Mouse (Mus musculus) gastrocnemius, postnatal 25 days (tissue): ENCODE data around the gene Slc1a1. TPM values are rescaled to one million over a fixed set of nuclear protein-coding genes. Genes with fewer than 3 reads are reported as not detected.

Experiments used
- DNase-seq: peaks from one replicate; pipeline ENCODE4 v3.0.0; 2022
- long read RNA-seq, 2 experiments: library from polyadenylated mRNA; stranded (forward); transcript quantifications; one replicate each; pipeline ENCODE4 v2.0.0; 2021
- total RNA-seq, 2 experiments: library from RNA; stranded (reverse); gene quantifications; 1 replicate in 1 of 2; 2 replicates in 1 of 2; pipeline ENCODE4 v1.2.3; 2021

The Slc1a1 gene
- total RNA-seq = 1 to 10 TPM; 1.5 to 3.6 TPM
- long read RNA-seq, experiment 1, partial matches to known transcripts = 0 of 1 reads
- long read RNA-seq, experiment 1, other reads (novel, unspliced or antisense) = 1 of 1 reads
- long read RNA-seq, experiment 2, partial matches to known transcripts = 0 of 1 reads
- long read RNA-seq, experiment 2, other reads (novel, unspliced or antisense) = 0 of 1 reads

GRCm38 (mm10) chr19:28834798-28835499 is at the start of gene Slc1a1:
Gene Slc1a1, plus strand, starts transcription at chr19:28835049.
- DNase-seq = peak; percentile 46

- no peak for DNase-seq
These were observed 44.7 kb upstream of the Slc1a1 start for GRCm38 (mm10) chr19:28790196-28790595.

- no peak for DNase-seq
These were observed 41.5 kb upstream of the Slc1a1 start for GRCm38 (mm10) chr19:28793307-28793706.

GRCm38 (mm10) chr19:28796146-28796848 is 38.6 kb upstream of the Slc1a1 start:
- no peak for DNase-seq

- DNase-seq = no peak
These were observed 37.9 kb upstream of the Slc1a1 start for GRCm38 (mm10) chr19:28796966-28797365.

GRCm38 (mm10) chr19:28797611-28798010 is 37.2 kb upstream of the Slc1a1 start:
- no peak for DNase-seq

DNA sequence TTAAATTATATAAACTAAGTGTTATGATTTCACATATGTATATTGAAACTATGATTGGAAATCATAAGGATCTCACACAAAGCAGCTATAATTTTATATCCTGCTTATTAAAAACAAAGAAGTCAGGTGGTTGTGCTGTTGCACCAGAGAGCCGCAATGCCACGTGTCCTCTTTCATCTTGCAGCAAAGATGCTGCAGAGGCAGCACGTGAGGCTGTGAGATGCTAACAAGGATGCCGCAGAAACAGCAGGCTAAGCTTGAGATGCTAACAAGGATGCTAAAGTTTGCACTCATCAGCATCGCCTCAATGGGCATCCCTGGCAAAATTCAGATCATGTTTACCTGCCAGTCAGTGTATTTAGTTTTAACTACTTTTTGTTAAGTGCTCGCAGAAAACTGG is 34.4 kb upstream of the Slc1a1 start:
- DNase-seq = no peak

GRCm38 (mm10) chr19:28806276-28806675 is 28.6 kb upstream of the Slc1a1 start:
- DNase-seq = no peak

DNA sequence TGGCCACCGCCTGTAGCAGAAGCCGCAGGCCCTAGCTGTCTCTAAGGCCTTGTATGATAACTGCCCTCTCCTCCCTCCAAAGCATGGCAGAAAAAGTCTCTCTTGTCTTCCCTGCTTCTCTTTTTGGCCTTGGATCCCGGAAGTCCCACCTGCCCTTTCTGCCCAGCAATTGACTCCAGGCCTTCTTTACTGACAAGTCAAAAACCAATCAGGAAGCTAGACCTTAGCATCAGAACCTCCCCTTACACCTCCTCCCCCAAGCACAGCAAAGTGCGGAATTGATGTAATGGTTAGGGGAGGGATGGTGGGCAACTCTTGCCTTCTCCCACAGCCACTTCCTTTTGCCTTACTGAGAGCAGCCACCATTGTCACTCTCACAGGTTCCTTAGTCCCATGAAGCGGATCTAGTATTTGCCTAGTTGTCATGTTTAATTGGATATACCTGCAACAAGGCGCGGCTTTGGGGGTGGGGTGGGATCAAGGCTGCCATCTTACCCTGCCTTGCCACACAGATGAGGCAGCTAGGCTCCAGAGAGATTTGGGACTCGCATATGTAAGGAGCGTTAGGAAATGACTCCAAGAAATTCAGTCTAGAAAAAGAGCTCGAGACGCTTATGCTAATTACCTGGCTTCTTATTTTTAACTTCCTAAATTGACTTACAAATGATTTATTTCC is 27.9 kb upstream of the Slc1a1 start:
- DNase-seq = no peak

GRCm38 (mm10) chr19:28807497-28807871 is 27.4 kb upstream of the Slc1a1 start:
- no peak for DNase-seq

DNA sequence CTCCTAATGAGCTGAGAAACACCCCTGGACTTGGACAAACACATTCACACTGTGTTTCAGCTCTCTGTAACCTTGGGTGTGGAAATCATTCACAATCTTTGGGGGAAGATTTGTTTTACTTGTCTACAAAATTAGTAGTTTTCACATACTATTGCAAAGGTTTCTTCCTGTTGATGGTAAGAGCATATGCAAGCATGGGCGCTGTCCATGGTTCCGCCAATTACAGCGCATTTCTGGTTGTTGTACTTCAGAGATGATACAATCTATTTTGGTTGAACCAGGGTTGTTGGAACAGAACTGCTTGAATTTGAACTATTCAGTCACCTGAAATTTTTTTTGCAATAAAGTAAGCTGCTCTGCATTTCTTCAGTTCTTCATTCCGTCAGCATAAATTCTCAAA is 16.6 kb upstream of the Slc1a1 start:
- DNase-seq = no peak

- DNase-seq = no peak
These were observed 7.0 kb upstream of the Slc1a1 start for GRCm38 (mm10) chr19:28827697-28828328.

- no peak for DNase-seq
These were observed 3.5 kb upstream of the Slc1a1 start for GRCm38 (mm10) chr19:28831324-28831723.

DNA sequence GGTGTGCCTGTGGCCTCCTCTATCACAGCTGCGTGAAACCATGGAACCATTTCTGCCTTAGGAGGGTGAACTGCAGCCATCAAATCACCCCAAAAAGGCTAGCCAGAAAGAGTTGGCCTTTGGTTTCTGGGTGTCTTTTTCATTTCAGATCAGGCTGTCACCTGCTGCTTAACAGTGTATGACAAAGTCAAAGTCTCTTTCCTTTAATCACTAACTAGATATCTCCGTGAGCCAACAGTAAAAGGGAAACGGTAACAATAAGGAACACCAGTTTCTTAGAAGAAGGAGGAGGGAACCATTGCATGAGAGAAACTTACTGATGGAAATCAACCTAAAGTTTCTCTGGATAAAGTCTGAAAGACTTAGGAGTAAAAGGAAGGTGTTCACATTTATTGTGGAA is 2.2 kb upstream of the Slc1a1 start:
- DNase-seq = no peak

GRCm38 (mm10) chr19:28834388-28834787 is 461 bp upstream of the Slc1a1 start:
- no peak for DNase-seq

DNA sequence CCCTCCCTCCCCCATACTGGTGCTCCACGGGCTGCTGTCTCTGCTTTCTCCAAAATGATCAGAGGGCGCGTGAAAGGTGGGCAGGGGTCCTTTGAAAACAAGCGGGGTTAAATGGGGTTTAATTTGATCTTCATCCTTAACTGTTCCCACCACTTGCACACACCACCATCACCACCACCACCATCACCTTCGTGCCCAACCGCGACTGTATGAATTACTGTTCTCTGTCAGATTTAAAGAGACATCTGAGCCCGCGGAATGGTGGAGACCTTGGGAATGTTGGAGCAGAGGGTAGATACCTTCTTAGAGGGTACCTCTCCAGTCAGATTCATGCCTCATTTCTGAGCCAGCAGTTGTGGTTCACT is 633 bp downstream of the Slc1a1 start:
- no peak for DNase-seq

- no peak for DNase-seq
These were observed 1.3 kb downstream of the Slc1a1 start for GRCm38 (mm10) chr19:28836116-28836515.

GRCm38 (mm10) chr19:28836651-28837410 is 2.0 kb downstream of the Slc1a1 start:
- no peak for DNase-seq

GRCm38 (mm10) chr19:28838796-28839195 is 3.9 kb downstream of the Slc1a1 start:
- DNase-seq = no peak

DNA sequence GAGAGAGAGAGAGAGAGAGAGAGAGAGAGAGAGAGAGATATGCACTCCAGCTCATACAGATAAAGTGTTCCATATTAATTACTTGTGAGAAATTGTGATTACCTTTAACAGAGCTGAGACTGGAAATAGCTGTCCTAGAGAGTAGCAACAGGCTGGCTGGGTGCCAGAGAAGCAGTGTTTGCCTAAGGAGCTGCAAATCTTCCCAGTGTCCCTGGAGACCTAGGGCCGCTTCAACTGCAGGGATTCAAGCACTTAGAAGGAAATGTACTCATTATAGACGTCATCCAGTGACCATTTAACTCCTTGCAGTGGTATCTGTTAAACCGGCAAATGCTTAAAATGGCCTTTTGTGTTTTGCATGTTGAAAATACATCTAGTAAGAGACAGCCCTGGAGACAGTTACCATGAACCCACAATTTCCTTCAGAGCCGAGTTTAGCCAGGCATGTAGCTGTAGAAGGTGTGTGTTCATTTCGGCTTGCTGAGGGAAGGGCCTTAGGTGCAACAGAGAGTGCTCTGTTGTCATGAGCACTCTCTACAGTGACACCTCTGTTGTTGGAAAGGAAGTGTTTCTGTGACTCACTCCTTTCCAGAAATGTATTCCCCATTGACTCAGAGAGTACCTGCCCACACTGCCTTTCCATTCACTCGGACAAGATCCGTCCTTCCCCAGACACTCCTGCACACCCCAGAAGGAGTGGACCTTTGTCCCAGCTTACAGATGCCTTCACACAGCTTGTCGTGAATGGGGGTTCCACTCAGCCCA is 10.3 kb downstream of the Slc1a1 start:
- no peak for DNase-seq

GRCm38 (mm10) chr19:28850510-28850909 is 15.7 kb downstream of the Slc1a1 start:
- no peak for DNase-seq
